Mouse (Mus musculus): Measurements from ENCODE around the gene Gm45021. TPM values are rescaled to one million over a fixed set of nuclear protein-coding genes. Genes with fewer than 3 reads are reported as not detected.

The Gm45021 gene
- polyA plus RNA-seq, 1 experiment: not detected

DNA sequence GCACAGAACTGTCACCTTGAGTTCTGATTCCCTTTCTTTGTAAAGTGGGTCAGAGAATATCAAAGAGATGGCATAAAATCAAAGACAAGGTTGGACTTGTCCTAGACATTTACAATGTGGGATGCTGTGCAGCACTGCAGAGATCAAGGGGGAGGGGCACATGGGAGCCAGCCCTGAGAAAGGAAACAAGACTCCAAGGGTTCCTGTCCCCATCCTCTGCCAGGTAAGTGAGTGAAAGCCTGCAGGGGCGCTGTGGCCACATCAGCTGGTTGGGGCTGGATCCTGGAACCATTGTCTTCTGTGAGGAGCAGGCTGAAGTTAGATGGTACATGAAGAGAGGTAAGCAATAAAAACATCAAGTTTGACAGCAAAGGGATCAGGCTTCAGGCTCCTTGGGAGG, 34.0 kb downstream of the Gm45021 start:
- Histone ChIP-seq H3K27me3 (ENCODE audit: control insufficient read depth) (peaks cover 25% of the 10 kb centered on the region), H3K4me3 (replicated peaks) (no peak overlapping the region), H3K9me3 (ENCODE audit: control insufficient read depth, low read length) (peaks cover 4% of the 10 kb centered on the region; the same call in 1 of the 2 replicates), H3K36me3 (ENCODE audit: control insufficient read depth) (peaks cover 16% of the 10 kb centered on the region), H3K4me1 (ENCODE audit: control insufficient read depth) (no peaks in the 10 kb centered on the region; the same call in none of the 2 replicates)
- TF ChIP-seq TAL1 (IDR thresholded peaks at IDR 0.05; ENCODE audit: low read length): no peak
- no peak for TF ChIP-seq GATA1 (IDR thresholded peaks at IDR 0.05; ENCODE audit: low read length)

DNA sequence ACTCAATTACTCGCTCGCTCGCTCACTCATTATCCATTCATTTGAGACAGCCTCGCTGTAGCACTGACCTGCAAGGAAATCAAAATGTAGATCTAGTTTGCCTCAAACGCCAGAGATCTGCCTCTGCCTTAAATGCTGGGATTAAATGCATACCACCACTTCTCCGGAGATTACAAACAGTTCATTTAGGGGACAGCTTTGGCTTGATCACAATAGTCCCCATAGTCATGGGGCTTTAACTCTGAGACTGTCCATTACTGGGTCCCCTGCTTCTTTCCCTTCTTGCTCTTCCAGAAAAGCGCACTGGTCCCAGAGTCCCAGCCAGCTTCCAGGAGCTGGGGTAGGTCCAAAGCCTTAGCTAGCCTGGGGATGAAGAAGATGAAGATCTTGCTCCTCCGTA, 37.1 kb downstream of the Gm45021 start, which contains the start of gene AI854703:
TSS of gene AI854703 (plus strand) at position 301 of the 400 bp plus-strand sequence.
- Histone ChIP-seq H3K4me1 (ENCODE audit: control insufficient read depth) (peaks cover 4% of the 10 kb centered on the region), H3K27me3 (ENCODE audit: control insufficient read depth) (peaks cover 39% of the 10 kb centered on the region), H3K4me3 (replicated peaks) (peak within 1 kb of the TSS; percentile 30), H3K36me3 (ENCODE audit: control insufficient read depth) (no peaks in the 10 kb centered on the region), H3K9me3 (ENCODE audit: control insufficient read depth, low read length) (no peaks in the 10 kb centered on the region)
- no peak for TF ChIP-seq GATA1 (IDR thresholded peaks at IDR 0.05; ENCODE audit: low read length)
- no peak for TF ChIP-seq TAL1 (IDR thresholded peaks at IDR 0.05; ENCODE audit: low read length)

DNA sequence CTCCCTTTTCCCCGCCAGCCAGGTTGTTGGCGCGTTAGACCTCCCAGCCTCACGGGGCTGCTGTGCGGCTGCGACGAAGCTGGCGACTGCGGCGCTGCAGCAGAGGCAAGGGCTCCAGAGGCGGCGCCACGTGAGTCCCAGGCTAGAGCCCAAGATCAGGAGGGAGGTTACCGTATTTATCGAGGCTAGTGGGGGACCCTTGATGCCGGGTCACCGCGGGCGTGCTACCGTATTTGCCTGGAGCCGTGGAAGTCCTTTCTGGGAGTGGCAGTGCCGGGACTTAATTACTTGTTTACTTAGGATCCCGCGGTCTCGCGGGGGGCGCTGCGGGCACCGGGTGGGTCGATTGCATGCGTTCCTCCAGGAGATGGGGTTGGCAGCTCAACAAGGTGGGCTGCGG, 37.6 kb downstream of the Gm45021 start:
- peaks cover 39% of the 10 kb centered on the region for H3K27me3 ChIP-seq (ENCODE audit: control insufficient read depth)
- H3K4me3 ChIP-seq (replicated peaks): peak overlapping the region; percentile 30
- H3K9me3 ChIP-seq (ENCODE audit: control insufficient read depth, low read length): no peaks in the 10 kb centered on the region
- H3K4me1 ChIP-seq (ENCODE audit: control insufficient read depth): peaks cover 4% of the 10 kb centered on the region
- H3K36me3 ChIP-seq (ENCODE audit: control insufficient read depth): no peaks in the 10 kb centered on the region
- no peak for TF ChIP-seq GATA1 (IDR thresholded peaks at IDR 0.05; ENCODE audit: low read length)

DNA sequence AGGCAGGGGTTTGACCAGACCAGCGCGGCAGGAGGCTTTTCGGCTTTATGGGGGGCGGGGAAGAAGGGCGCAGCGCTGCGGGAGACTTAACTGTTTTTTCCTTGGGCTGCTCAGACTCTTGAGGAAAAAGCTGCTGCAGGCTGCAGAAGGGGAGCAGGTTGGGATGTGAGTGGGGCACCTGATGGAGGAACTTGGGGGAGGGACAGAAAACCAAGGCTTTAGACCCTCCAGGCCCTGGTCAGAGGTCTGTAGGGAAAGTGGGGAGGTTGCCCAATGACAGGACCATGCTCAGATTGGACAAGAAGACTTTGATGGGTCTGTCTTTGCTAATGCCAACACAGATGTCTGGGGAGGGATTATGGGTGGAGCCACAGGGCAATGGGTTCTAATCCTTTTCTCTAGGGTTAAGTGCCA, 38.1 kb downstream of the Gm45021 start:
- peaks cover 39% of the 10 kb centered on the region for H3K27me3 ChIP-seq (ENCODE audit: control insufficient read depth)
- H3K4me3 ChIP-seq (replicated peaks): peak overlapping the region; percentile 30
- no peaks in the 10 kb centered on the region for H3K36me3 ChIP-seq (ENCODE audit: control insufficient read depth)

DNA sequence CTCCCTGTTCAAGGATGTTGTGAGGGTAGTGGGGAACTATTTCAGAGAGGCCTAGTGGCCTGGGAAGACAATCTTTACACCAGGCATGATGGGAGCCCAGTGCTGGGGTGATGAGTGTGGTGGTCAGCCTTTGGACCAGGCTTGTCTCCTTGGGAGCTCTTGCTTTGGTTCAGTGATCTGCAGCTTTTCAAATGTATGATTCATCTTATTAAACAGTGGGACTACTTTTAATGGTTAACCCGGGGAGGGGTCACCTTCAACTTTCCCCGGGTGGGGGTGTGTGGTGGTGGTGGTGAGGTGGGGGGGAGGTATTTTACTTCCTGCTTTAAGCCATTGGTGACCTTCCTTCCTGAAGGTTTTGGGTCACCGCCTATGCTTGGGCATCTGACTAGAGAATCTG, 39.0 kb downstream of the Gm45021 start:
- TF ChIP-seq GATA1 (IDR thresholded peaks at IDR 0.05; ENCODE audit: low read length): no peak
- TF ChIP-seq TAL1 (IDR thresholded peaks at IDR 0.05; ENCODE audit: low read length): no peak
- H3K27me3 ChIP-seq (ENCODE audit: control insufficient read depth): peaks cover 39% of the 10 kb centered on the region
- no peaks in the 10 kb centered on the region for H3K9me3 ChIP-seq (ENCODE audit: control insufficient read depth, low read length)
- no peak overlapping the region for H3K4me3 ChIP-seq (replicated peaks)
- peaks cover 4% of the 10 kb centered on the region for H3K4me1 ChIP-seq (ENCODE audit: control insufficient read depth)
- H3K36me3 ChIP-seq (ENCODE audit: control insufficient read depth): no peaks in the 10 kb centered on the region

More for the DNA sequence above, 38.1 kb downstream of the Gm45021 start:
- peaks cover 4% of the 10 kb centered on the region for H3K4me1 ChIP-seq (ENCODE audit: control insufficient read depth)
- H3K9me3 ChIP-seq (ENCODE audit: control insufficient read depth, low read length): no peaks in the 10 kb centered on the region
- no peak for TF ChIP-seq GATA1 (IDR thresholded peaks at IDR 0.05; ENCODE audit: low read length)
- no peak for TF ChIP-seq TAL1 (IDR thresholded peaks at IDR 0.05; ENCODE audit: low read length)

DNA sequence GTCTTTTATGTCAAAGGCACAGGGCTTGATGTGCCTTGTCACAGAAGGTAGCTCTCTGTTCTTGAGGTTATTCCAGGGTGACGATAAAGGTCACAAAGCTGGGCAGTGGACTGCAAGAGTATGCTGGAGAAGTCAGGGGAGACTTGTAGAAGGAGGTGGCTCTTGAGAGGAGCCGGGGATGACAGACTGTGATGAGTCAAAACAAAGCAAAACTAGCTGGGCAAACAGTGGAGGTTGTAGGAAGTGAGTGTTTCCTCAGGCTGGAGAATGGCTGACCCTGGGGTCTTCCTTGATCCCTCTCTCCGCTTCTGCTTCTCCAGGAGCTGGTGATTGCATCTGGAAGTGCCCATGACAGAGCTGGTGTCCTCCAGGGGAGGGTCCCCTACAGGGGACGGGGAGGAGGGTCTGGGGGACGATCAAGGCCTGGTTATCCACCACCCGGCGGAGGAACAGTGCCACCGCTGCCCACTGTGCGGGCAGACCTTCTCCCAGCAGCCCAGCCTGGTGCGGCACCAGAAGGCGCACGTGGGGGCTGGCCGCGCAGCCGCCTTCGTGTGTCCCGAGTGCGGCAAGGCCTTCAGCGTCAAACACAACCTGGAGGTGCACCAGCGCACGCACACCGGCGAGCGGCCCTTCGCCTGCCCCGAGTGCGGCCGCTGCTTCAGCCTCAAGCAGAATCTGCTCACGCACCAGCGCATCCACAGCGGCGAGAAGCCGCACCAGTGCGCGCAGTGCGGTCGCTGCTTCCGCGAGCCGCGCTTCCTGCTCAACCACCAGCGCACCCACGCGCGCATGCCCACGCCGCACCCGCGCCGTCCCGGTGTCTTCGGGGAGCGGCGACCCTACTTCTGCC, 39.6 kb downstream of the Gm45021 start:
- Histone ChIP-seq H3K36me3 (ENCODE audit: control insufficient read depth) (no peaks in the 10 kb centered on the region), H3K4me1 (ENCODE audit: control insufficient read depth) (peaks cover 4% of the 10 kb centered on the region), H3K27me3 (ENCODE audit: control insufficient read depth) (peaks cover 39% of the 10 kb centered on the region), H3K9me3 (ENCODE audit: control insufficient read depth, low read length) (no peaks in the 10 kb centered on the region), H3K4me3 (replicated peaks) (peak overlapping the region; percentile 22)
- TF ChIP-seq GATA1 (IDR thresholded peaks at IDR 0.05; ENCODE audit: low read length): no peak
- no peak for TF ChIP-seq TAL1 (IDR thresholded peaks at IDR 0.05; ENCODE audit: low read length)

DNA sequence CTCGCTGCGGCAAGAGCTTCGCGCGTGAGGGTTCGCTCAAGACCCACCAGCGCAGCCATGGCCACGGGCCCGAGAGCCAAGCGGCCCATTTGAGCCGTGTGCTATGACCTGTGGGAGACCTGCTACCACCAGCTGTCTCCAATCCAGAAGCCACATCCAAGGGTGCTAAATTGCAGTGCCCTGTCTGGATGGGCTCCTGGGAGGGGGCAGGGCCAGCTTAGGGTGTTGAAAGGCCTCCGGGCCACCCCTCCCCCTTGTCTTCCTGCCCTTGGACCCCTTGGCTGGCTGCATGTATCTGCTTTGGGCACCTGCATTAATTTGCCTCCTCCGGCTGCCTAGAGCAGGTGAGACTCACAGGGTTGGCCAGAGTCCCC, 40.2 kb downstream of the Gm45021 start:
- Histone ChIP-seq H3K4me1 (ENCODE audit: control insufficient read depth) (peaks cover 4% of the 10 kb centered on the region), H3K36me3 (ENCODE audit: control insufficient read depth) (no peaks in the 10 kb centered on the region), H3K9me3 (ENCODE audit: control insufficient read depth, low read length) (no peaks in the 10 kb centered on the region), H3K4me3 (replicated peaks) (peak overlapping the region; percentile 22), H3K27me3 (ENCODE audit: control insufficient read depth) (peaks cover 39% of the 10 kb centered on the region)
- no peak for TF ChIP-seq TAL1 (IDR thresholded peaks at IDR 0.05; ENCODE audit: low read length)
- no peak for TF ChIP-seq GATA1 (IDR thresholded peaks at IDR 0.05; ENCODE audit: low read length)

DNA sequence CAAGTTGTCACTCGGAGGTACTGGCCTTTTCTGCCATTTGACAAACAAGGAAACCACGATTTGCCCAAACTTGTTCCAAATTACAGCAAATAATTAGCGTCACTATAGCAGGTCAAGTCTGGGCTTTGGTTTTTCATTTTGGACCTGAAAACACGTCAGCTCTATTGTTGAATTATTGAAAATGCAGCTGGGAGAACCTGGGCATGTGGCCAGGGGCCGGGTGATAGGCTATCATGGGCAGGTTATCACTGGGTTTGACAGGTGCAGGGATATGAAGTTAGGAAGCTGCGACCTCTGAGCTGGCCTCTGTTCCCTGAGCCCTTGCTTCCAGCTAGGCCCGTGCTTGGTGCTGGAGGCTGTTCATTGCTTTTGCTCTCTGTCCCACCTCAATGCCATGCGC, 41.4 kb downstream of the Gm45021 start:
- TF ChIP-seq GATA1 (IDR thresholded peaks at IDR 0.05; ENCODE audit: low read length) (no peak), TAL1 (IDR thresholded peaks at IDR 0.05; ENCODE audit: low read length) (no peak)
- Histone ChIP-seq H3K9me3 (ENCODE audit: control insufficient read depth, low read length) (no peaks in the 10 kb centered on the region), H3K36me3 (ENCODE audit: control insufficient read depth) (no peaks in the 10 kb centered on the region), H3K4me3 (replicated peaks) (no peak overlapping the region), H3K27me3 (ENCODE audit: control insufficient read depth) (peaks cover 36% of the 10 kb centered on the region), H3K4me1 (ENCODE audit: control insufficient read depth) (peaks cover 4% of the 10 kb centered on the region)

DNA sequence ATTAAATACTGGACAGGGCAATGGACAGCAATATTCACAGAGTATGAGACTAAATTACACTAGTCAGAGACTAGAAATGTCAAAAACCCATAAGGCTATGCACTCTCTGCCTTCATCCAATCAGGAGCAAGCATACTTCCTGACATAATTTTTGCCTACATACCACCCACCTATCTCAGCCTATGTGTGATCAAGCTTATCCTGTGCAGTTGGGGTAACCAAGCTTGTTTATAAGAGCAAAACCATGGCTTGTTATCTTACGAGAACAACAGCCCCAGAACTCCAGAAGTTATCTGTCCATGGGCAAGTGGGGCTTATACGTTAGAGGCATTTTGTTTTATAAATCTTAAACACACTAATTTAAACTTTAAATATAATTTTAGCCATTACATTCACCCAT, 45.7 kb downstream of the Gm45021 start:
- no peaks in the 10 kb centered on the region for H3K4me1 ChIP-seq (ENCODE audit: control insufficient read depth)
- H3K9me3 ChIP-seq (ENCODE audit: control insufficient read depth, low read length): no peaks in the 10 kb centered on the region

More for the DNA sequence above, 45.7 kb downstream of the Gm45021 start:
- Histone ChIP-seq H3K27me3 (ENCODE audit: control insufficient read depth) (no peaks in the 10 kb centered on the region), H3K4me3 (replicated peaks) (no peak overlapping the region), H3K36me3 (ENCODE audit: control insufficient read depth) (no peaks in the 10 kb centered on the region)
- TF ChIP-seq TAL1 (IDR thresholded peaks at IDR 0.05; ENCODE audit: low read length) (no peak), GATA1 (IDR thresholded peaks at IDR 0.05; ENCODE audit: low read length) (no peak)
